Mouse (Mus musculus) kidney, postnatal 36 days (tissue): Measurements from ENCODE around the gene Pex11b.
"Not testable (repeated sequence)": the region's sequence is repeated elsewhere in the genome, so short reads cannot be mapped to it uniquely, and the experiment has no call there.

Source experiments
- DNase-seq, 2 experiments: peaks; one replicate each; pipeline ENCODE4 v3.0.0; 2021 to 2022; ENCODE audit warnings: mixed read lengths in 2 of 2

Gene Pex11b

DNA sequence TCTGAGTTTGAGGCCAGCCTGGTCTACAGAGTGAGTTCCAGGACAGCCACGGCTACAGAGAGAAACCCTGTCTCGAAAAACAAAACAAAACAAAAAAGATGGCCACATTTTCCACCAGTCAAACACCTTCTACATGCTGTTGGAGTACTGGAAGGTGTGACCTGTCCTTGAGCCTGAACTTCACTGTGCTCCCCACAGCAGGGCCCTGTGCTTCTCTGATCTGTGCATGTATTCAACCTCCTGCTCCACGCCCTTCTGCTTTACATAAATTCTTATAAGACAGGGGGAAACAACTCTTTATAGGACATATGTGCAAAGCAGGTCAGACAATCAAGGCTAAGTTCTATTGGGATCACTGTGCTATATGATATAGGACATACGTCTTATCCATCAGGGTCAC, 12.0 kb upstream of the Pex11b start:
- no peak for DNase-seq

- peak; percentile 98 for DNase-seq
These were observed 5.2 kb upstream of the Pex11b start, which contains the start of gene Rbm8a for GRCm38 (mm10) chr3:96629729-96630600. TSS of gene Rbm8a (plus strand) at chr3:96629933.

DNA sequence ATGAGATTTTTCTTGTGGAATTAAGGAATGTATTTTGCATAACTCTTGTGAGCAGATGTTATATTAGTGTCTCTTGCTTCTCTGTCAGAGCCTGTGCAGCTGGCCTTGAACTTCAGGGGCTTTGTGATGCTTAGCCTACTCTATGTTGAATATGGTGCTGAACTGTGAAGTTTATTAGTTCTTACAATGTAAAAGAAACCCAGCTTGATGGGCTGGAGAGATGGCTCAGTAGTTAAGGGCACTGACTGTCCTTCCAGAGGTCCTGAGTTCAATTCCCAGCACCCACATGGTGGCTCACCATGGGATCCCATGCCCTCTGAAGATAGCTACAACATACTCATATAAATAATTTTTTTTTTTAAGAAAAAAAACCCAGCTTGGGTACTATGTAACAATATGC, 3.1 kb upstream of the Pex11b start:
- DNase-seq = no peak

- DNase-seq = no peak
These were observed 1.2 kb upstream of the Pex11b start for GRCm38 (mm10) chr3:96634015-96634414.

DNA sequence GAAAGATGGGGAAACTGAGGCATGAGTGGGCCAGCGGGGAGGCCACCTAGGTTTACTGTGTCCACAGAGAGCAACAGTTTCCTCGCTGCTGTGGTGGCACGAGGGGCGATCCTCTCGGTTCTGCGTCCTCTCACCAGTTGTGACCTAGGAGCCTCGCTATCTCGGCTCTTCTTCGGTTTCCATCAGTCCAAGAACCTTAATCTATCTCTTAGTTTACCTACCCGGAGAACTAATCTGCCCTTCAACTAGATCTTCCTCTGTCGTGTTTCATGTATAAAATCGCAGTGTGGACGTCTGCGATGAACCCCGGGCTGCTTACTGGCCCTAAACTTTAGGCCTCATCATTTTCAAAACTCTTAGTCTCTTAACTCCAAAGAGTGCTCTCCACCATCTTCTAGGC, 730 bp downstream of the Pex11b start:
- no peak for DNase-seq

GRCm38 (mm10) chr3:96636448-96636847, 1.3 kb downstream of the Pex11b start:
- DNase-seq = peak in 1 of 2 experiments; percentile 19

DNA sequence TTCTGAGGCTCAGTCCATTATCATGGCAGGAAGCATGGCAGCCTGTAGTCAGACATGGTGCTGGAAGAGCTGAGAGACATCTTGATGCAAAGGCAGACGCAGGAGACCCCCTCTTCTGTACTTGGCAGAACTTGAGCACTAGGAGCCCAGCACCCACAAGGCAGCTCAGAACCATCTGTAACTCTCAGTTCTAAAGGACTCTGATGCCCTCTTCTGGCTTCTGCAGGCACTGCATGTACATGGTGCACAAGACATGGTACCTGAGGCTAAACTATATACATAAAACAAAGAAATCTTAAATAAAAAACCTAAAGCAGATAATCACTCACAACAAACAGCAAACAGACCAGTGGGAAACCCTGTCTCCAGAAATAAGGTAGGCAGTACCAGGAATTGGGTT, 4.0 kb downstream of the Pex11b start:
- peak; percentile 69 to 87 for DNase-seq

DNA sequence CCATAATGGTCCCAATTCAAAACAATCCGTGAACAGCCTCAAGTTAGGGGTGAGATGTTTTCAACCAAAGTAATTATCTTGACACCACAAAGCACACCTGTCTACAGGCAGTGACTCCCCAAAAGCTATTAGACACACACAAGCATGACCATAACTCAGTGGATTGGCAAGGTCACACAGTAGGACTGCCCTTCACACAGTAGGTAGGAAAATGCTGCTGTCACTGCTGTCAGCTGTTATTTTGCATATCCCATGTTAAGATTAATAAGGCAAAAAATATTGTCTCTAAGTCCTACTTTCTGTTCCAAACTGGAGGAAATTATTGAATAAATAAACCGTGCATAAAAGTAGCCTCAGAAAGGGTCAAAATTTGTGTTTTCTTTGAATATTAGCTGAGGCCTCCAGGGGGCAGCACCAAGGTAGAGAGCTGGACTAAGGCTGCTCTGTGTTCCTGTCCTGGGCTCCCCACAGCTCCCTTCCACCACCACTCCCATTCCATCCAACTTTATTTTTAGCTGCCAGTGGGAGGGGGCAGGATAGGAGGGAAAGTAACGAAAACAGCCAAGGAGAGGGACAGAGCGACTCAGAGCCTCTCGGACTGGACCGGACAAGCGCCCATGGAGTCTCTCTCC, 10.0 kb downstream of the Pex11b start, which contains the start of gene Itga10:
Gene Itga10, plus strand, starts transcription at position 567 of the 632 bp plus-strand sequence.
- peak; percentile 36 to 79 for DNase-seq

- no peak for DNase-seq
These were observed 12.2 kb downstream of the Pex11b start for GRCm38 (mm10) chr3:96647365-96647764.

- no peak for DNase-seq
These were observed 25.7 kb downstream of the Pex11b start for GRCm38 (mm10) chr3:96660901-96661300.

DNA sequence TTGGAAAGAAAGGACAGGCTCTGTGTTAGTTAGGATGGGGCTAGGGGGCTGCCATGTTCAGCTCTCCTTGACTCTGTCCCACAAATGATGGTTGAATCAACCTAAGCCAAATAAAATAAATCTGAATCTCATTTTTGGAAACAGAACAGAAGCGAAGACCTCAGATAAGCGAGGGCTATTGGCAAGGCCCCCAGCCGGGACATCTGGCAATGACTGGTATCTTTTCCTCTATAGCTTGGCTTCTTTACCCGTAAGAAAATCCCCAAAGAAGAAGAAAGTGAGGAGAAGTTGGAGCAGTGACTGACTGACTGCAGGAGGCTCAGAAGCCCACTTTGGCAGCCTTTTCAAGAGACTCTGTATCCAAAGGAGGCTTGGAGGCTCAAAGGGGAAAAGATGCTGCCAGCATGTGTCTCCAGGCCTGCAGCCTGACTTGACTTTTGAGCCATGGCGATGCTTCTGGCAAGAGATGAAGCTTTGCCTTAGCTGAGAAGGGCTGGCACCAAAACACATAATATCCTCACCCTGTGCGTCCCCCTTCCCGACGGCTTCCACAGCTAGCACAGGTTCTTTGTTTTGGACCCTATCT, 27.6 kb downstream of the Pex11b start:
- no peak for DNase-seq

- DNase-seq = peak; percentile 79 to 91
These were observed 28.5 kb downstream of the Pex11b start for GRCm38 (mm10) chr3:96663432-96664239.

DNA sequence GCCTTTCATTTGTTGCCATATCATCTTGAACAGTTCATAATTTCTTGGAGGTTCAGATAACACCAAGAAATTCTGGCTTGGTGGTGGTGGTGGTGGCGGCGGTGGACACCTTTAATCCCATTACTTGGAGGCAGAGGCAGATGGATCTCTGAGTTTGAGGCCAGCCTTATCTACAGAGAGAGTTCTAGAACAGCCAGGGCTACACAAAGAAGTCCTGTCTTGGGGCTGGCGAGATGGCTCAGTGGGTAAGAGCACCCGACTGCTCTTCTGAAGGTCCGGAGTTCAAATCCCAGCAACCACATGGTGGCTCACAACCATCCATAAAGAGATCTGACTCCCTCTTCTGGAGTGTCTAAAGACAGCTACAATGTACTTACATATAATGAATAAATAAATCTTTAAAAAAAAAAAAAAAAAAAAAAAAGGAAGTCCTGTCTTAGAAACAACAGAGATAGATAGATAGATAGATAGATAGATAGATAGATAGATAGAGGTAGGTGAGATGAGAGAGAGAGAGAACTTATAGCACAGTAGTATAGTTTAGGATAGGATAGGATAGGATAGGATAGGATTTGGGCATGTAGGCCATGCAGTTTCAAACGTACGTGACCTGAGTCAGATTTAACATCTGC, 30.7 kb downstream of the Pex11b start:
- DNase-seq = not testable (repeated sequence)

GRCm38 (mm10) chr3:96666916-96667315, 31.7 kb downstream of the Pex11b start:
- DNase-seq = peak; percentile 46 to 56

GRCm38 (mm10) chr3:96667316-96667715, 32.1 kb downstream of the Pex11b start:
- peak; percentile 30 to 60 for DNase-seq

GRCm38 (mm10) chr3:96668424-96669067, 33.4 kb downstream of the Pex11b start:
- no peak for DNase-seq

GRCm38 (mm10) chr3:96669727-96670468, 34.7 kb downstream of the Pex11b start, which contains the start of gene Ankrd35:
TSS of gene Ankrd35 (plus strand) at chr3:96670131.
- DNase-seq = peak; percentile 87 to 88

- DNase-seq = no peak
These were observed 36.3 kb downstream of the Pex11b start for GRCm38 (mm10) chr3:96671519-96671918.

DNA sequence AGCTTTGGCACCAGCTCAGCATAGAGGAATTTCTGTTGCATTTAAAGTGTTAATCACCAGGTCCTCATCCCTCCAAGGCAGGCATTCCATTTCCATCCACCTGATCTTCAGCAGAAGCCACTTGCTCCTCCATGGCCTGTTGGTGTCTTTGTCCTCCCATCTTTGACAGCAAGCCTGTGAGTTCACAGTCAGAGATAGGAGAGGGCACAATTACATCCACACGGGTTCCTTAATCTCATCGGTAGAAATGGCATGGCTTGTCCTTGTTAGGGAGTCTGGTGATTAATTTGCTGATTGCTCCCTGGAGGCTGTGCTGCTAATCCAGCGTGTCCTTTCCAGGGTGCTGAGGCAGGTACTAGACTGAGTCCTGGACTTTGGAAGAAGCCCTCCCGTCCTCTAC, 38.3 kb downstream of the Pex11b start:
- DNase-seq = no peak

DNA sequence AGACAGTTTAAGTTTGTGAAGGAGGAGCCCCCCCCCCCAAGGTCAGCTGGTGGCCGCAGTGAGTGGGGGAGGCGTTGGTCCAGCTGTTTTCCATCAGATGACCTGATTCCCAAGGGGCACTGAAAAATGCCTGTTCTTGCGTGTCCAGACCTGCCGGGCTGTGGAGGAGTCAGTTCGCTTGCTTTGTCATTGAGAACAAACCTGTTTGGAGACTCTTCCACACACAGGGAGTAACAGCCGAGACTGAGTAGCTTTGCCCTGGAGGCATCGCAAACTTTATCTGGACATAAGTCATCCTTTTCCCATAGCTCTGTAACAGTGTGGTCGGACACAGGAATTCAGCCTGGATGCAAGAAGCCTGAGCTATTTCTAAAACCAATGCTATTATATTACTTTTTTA, 39.3 kb downstream of the Pex11b start:
- DNase-seq = no peak

GRCm38 (mm10) chr3:96675171-96675570, 40.0 kb downstream of the Pex11b start:
- DNase-seq = no peak
